Mouse (Mus musculus): ENCODE measurements around the gene Usp31.

GRCm38 (mm10) chr7:121685140-121685984 is 21.7 kb downstream of the Usp31 start:
- TF ChIP-seq CTCF (conservative IDR thresholded peaks at IDR 0.05; ENCODE audit: low read length) (no peak), NANOG (IDR thresholded peaks at IDR 0.05; ENCODE audit: borderline replicate concordance, low read length) (no peak)

Measured in E14TG2a.4 (cell line).